Mouse (Mus musculus) regulatory T cell (primary cell): ENCODE results near the gene 4933417A18Rik.
"Not testable (repeated sequence)": the region's sequence is repeated elsewhere in the genome, so short reads cannot be mapped to it uniquely, and the experiment has no call there.

Source experiments
- in situ Hi-C: fragments of 300-600 bp; cut with MboI, MseI; formaldehyde crosslinking; loops from one replicate; pipeline ENCODE4 v1.15.1; 2025; ENCODE audit warnings: high pct_unique_total_duplicates

Gene 4933417A18Rik

DNA sequence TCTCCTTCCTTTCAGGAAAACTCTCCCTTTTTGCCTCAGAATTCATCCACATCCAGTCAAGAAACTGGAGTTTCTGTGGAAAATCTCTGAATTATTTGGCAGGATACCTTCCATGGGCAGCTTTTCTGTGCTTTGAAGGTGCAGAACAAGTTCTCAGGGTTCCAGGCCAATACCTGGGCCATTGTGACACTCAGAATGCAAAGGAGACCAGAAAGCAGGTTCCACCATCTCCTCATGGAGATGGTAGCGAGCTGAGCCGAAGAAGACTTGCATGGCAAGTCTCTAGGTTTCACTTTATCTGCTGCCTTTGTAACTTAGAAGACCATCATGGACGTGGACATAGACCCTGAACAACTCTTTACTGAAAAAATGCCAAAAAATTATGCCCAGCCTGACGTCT lies at the start of gene 4933417A18Rik, which contains the start of gene Fam217a:
4933417A18Rik (plus strand) TSS at position 200 of the 400 bp plus-strand sequence.
Fam217a (minus strand) TSS at position 101 of the 400 bp plus-strand sequence.
- in situ Hi-C loops, result no loop called here

GRCm38 (mm10) chr13:34874736-34875135 lies 49.5 kb upstream of the 4933417A18Rik start:
- in situ Hi-C loops, result loop anchor here (10.0 to 25.0 kb wide), 2 partner anchors 120 to 687 kb away; no protein-coding TSS in a partner anchor

DNA sequence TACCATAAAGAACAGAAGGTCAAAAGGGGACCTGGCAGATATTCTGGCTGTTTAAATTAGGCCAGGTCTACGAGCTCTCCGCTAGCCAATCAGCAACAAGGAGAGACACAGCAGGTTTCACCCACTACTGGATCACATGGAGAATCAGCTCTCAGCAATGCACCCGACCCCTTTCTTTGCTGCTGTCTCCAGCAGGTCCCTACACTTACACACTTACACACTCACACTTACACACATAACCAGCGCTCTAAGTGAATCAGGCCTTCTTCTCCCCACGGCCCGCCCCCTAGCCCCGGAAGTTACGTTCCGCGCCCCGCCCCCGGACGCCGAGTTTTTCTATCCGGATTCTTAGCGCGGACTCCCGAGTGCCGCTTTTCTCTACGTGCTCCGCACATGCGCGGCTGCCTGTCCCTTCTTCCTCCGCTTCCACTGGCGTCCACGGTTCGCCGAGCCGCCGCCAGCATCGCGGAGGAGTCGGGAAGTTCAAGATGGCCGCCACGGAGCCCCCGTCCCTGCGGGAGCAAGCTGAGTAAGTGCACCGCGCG lies 49.0 kb upstream of the 4933417A18Rik start, which contains the start of gene Prpf4b:
Prpf4b (plus strand) TSS at position 137 of the 545 bp plus-strand sequence.
- in situ Hi-C loops, result loop anchor here (10.0 kb wide), 1 partner anchor 120 kb away; no protein-coding TSS in a partner anchor

- in situ Hi-C loops, result loop anchor here (10.0 kb wide), 1 partner anchor 119 kb away; no protein-coding TSS in a partner anchor
These were observed 48.3 kb upstream of the 4933417A18Rik start for GRCm38 (mm10) chr13:34875741-34876445.

GRCm38 (mm10) chr13:34876481-34876880 lies 47.7 kb upstream of the 4933417A18Rik start:
- in situ Hi-C loops, result loop anchor here (10.0 kb wide), 1 partner anchor 118 kb away; no protein-coding TSS in a partner anchor

- in situ Hi-C loops, result no loop called here
These were observed 31.3 kb upstream of the 4933417A18Rik start for GRCm38 (mm10) chr13:34892871-34893270.

DNA sequence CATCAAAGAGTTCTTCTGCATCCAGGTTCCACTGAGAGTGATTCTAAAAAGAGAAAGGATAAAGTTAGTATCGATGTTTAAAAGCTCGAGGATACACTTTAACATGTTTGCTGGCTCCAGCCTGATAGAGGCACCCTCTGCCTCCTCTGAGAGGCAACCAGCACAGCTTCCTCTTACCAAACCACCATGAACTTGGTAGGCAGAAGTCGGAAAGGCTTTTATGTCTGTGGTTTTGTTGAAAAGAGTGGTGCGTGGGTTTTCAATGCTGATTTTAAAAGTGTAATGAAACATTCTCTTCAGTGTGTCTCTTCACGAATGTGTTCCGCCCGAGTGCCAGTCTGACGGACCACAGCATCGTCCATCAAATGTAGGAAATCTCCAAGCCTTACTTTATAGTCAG lies 9.6 kb upstream of the 4933417A18Rik start:
- in situ Hi-C loops, result no loop called here

DNA sequence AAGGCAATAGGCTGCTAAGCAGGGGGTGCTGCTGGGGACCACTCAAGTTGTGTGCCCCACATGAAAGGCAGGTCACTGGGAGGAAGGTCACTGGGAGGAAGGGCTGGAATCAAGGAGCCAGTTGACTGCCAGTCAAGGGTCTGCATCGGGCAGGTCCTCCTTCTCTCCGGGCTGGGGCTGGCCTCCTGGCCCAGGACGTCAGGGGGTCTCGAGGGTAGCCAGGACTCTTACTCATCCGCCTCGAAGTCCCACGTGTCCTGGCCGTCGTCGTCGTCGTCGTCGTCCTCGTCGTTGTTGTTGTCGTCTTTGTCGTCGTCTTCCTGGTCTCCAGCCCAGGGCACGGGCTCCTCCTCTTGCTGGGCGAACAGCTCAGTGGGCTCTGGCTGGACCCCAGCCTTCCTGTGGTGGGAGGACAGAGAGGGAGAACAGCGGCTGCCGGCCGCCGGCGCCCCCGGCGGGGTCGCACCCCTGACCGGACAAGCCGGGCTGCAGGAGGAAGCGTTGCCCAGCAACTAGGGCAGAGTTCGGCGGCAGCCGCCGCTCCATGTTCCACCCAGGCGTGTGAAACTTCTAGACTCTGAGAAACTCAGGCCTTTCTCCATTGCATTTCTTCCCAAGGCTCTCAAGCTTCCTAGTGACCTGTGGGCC lies 7.6 kb upstream of the 4933417A18Rik start:
- in situ Hi-C loops, result no loop called here

DNA sequence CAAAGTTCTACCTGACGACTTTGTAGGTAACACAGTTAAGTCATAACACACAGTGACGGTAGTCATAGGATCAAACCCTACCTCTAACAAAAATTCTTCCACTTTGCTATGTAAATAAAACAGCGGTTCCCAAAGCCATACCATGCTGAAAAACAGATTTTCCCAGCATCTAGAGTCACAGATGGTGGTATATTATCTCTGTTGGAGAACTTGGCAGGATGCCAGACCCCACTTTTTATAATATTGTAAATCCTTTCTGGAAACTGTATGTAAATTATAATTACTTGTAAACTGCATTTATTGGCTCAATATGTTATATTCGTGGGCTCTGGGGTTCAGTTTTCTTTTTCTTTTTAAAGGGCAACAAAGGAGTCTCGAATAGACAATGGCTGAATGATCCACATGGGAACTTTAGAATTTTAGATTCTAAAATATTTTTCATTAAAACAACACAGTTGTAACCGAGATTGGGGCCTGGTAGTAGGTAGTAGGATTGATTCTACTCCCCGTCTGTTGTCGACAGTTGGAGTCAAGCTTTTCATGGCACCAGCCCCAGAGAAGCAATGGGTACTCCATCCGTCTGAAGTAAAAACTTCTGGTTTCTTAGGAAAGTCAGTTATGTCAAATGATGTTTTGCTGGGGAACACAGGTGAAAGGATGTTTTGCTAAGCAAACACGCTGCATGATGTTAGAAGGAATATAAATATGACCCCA lies 10.9 kb downstream of the 4933417A18Rik start:
- in situ Hi-C loops, result no loop called here

DNA sequence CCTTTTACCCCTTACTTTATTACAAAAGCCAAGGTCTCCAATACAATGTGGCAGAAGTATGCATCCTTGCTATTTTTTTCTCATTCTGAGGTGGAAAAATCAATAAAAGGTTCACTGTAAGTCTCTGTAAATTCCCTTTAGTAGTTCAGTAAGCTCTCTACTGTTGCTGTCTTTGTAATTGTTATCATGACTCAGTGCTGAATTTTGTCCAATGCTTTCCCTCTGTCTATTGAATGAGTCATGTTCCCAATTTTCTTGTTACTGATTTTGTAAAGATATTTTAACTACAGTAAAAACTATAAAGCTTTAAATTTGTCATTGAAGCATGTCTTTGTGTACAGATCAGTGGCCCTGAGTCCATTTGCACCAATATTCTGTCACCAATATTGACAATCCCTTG lies 18.2 kb downstream of the 4933417A18Rik start:
- in situ Hi-C loops, result no loop called here

DNA sequence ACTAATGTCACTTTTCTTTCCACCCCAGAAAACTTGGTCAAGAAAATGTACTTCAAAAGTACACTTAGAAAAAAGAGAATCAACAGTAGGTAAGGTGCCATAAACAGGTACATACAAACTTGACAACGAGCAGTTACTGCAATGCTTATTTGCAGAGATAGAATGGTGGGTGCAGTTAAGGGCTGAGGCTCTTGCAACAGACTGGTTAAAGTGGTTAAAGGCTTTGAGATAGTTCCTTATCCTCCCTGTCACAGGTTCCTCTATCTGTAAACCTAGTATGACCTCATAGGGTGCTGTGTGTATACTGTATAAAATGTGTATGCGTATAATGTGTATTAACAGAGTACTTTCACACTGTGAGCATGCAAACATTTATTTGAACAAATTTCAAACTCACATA lies 27.2 kb downstream of the 4933417A18Rik start:
- in situ Hi-C loops, result not testable (repeated sequence)

DNA sequence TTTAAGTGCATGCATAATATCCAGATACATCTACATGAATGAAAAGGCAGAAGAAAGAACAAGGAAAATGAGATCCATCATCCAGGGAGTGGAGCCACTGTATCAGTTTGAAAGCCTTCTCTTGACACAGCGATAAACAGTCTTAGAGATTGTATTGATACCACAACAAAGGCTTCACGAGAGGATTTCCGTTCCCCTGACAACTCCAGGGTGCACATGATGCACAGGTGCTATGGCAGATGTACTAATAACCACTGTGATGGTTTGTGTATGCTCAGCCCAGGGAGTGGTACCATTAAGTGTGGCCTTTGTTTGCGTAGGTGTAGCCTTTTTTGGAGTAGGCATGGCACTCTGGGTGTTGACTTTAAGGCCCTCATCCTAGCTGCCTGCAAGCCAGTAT lies 32.7 kb downstream of the 4933417A18Rik start:
- in situ Hi-C loops, result no loop called here

DNA sequence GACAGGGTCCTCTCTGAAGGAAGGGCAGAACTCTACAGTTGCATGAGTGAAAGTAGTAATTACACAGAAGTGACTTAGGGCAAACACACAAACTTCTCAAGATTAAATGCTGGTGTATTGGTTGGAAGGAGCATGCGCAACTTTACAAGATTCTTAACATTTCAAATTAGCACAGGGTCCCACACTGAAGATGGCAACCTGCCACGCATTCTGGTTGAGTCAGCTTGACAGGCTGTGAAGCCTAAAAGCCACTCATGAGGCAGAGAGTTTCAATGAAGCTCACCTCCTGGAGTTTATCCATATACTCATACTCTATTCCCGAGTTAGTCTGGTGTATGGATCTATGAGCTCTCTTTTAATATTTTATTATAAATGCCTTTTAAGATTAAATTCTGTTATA lies 33.9 kb downstream of the 4933417A18Rik start:
- in situ Hi-C loops, result not testable (repeated sequence)

DNA sequence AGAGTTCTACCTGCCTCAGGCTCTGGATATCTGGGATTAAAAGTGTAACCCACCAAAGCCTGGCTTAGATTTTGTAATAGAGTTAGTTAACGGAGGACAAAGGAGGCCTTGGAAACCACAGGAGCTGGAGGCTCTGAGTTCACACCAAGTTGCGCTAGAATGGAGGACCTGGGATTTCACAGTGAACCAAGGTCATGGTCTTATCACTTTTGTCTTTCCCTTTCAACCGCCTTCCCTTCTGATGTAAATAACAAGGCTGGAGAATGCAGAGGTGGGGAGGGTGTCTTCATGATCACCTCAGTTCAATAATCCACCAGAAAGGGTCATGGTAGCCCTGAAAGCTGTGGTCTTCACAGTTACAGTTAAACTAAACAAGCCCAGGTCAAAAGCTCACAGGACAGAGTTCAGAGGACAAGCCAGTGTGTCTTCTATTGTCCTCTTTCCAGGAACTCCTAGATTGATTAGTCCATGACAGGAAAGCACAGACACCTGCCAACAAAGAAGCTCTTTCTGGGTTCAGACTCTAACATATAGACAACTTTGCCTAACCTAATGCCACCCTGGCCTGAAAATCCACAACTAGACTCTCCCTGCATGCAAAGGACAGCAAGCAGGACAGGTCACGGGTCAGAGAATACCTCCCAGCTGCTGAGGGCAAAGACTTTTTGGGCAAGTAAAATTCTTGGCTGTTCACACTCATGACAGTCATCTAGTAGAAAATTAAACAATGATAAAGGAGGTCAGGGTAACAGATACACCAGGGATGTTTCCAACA lies 37.0 kb downstream of the 4933417A18Rik start:
- in situ Hi-C loops, result loop anchor here (10.0 kb wide), 1 partner anchor 506 kb away; no protein-coding TSS in a partner anchor

GRCm38 (mm10) chr13:34963511-34964397 lies 39.5 kb downstream of the 4933417A18Rik start, which contains the start of gene Eci3:
Gene Eci3 (minus strand): TSS chr13:34963810.
- in situ Hi-C loops, result loop anchor here (10.0 kb wide), 1 partner anchor 509 kb away; no protein-coding TSS in a partner anchor

GRCm38 (mm10) chr13:34964419-34964818 lies 40.2 kb downstream of the 4933417A18Rik start:
- in situ Hi-C loops, result loop anchor here (10.0 kb wide), 1 partner anchor 510 kb away; no protein-coding TSS in a partner anchor

GRCm38 (mm10) chr13:34964866-34965265 lies 40.7 kb downstream of the 4933417A18Rik start:
- in situ Hi-C loops, result loop anchor here (10.0 kb wide), 1 partner anchor 510 kb away; no protein-coding TSS in a partner anchor

- in situ Hi-C loops, result loop anchor here (10.0 kb wide), 1 partner anchor 511 kb away; no protein-coding TSS in a partner anchor
These were observed 41.4 kb downstream of the 4933417A18Rik start for GRCm38 (mm10) chr13:34965647-34966046.

GRCm38 (mm10) chr13:34972456-34972855 lies 48.2 kb downstream of the 4933417A18Rik start:
- in situ Hi-C loops, result not testable (repeated sequence)
